ENCODE assay signal across 20 mouse cellular contexts in genomic region chr9:67196609-67197008, GRCm38 (mm10).
"Had no signal": no experiment of that assay in that cellular context is flagged by ENCODE, and none has a peak within 500 bp of the region (broad histone marks: within the 10 kb centered on the region; RNA-seq: fewer than 3 reads in every experiment).

No protein-coding gene starts in this region.

- DNase-seq: cerebellum, adult 8-10 months; cerebellum, adult 9-10 months; cerebellum, adult 9-11 months; cerebellum, postnatal 10 days; cerebellum, postnatal 14 days; cerebellum, postnatal 25 days; cerebellum, postnatal 36 days; embryo, embryonic 11 days; forebrain, postnatal 0 days; gastrocnemius, adult 2 months; gastrocnemius, postnatal 10 days; gastrocnemius, postnatal 14 days; gastrocnemius, postnatal 25 days; gastrocnemius, postnatal 36 days; heart, adult 18-20 months; heart, adult 2 months had no signal

- ATAC-seq: forebrain, embryonic 13.5 days; forebrain, embryonic 14.5 days; forebrain, embryonic 15.5 days; forebrain, embryonic 16.5 days; forebrain, postnatal 0 days had no signal
